Mouse (Mus musculus) gastrocnemius, adult 8-10 months (tissue): ENCODE data around the gene Sertad2. TPM values are rescaled to one million over a fixed set of nuclear protein-coding genes. Genes with fewer than 3 reads are reported as not detected.
A peak's percentile ranks its signal among the peaks of the same experiment; 100 is the strongest.

Source experiments
- DNase-seq, 2 experiments: peaks; one replicate each; pipeline ENCODE4 v3.0.0; 2022; ENCODE audit warnings: low spot score in 2 of 2
- total RNA-seq, 4 experiments: library from RNA; stranded (reverse); gene quantifications; 2 replicates each; pipeline ENCODE4 v1.2.4; 2022

Gene Sertad2
- total RNA-seq, 4 experiments from 2014 or later, result 11.8 to 13.3 (median 12.6) TPM

GRCm38 (mm10) chr11:20680781-20681180 is 137.7 kb downstream of the Sertad2 start:
- DNase-seq, result no peak

DNA sequence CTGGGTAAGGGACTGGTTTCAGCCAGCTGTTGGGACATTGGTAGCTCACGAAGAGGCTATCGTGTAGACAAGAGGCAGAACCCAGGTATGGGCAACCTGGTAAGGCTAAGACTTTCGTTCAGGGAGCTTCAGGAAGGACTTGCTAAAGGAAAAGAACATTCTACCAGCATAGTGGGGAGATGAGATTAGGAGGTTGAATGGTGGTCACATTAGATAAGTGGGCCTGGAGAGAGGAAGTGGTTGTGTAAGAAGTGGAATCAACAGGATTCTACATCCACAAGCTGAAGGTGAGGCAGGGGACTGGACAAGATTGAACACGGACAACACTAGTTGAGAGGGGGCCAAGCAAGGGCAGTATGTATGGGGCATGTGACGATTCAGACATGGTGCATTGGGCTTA is 138.6 kb downstream of the Sertad2 start:
- DNase-seq, result no peak

DNA sequence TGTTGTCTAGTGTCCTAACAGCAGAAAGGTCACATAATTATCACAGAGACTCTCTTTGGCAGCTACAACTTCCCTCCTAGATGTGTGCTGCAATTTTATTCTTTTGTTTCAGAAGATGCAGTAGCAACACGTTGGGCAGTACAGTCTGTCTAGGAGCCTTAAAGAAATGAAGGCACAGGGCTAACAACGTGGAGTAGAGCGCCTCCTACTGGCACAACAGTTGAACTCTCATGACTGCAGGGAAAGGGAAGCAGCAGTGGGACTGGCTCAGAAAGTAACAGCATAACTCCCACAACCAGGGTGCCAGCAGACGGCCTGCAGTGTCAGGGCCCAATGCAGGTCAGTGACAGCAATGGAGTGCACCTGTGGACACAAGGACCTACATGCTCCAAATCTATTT is 147.9 kb downstream of the Sertad2 start:
- DNase-seq, result peak; percentile 5 to 23

Other genes starting within 250 kb of the Sertad2 start
- under 1 TPM; 0.39 to 0.56 (median 0.47) TPM for gene Slc1a4, start 210.5 kb upstream of the Sertad2 start, total RNA-seq
- 10 to 100 TPM; 18.3 to 25.0 (median 19.0) TPM for gene Aftph, start 198.3 kb downstream of the Sertad2 start, total RNA-seq